Comparison of ENCODE assay signal across 8 mouse cellular contexts in genomic region chr17:87612796-87613195, GRCm38 (mm10). TPM values are rescaled to one million over a fixed set of nuclear protein-coding genes. Genes with fewer than 3 reads are reported as not detected.
DNase-seq lines count a peak whose midpoint lies in the region; ATAC-seq and TF ChIP-seq lines count a peak whose summit lies in the region.

No protein-coding gene starts in this region.

- H3K9ac ChIP-seq in embryonic facial prominence, embryonic 15.5 days: peak overlapping the region; percentile 37
- H3K9ac ChIP-seq in intestine, postnatal 0 days (ENCODE audit: low read depth, low read length): peak overlapping the region; percentile 47

- WGBS in embryonic facial prominence, embryonic 15.5 days: 25% methylated on average over 18 of the region's 18 CpGs
- WGBS in intestine, postnatal 0 days: 13% methylated on average over 18 of the region's 18 CpGs

- H3K27me3 ChIP-seq in erythroblast, embryonic 14.5 days (ENCODE audit: control insufficient read depth): peaks cover 7% of the 10 kb centered on the region
- no peaks in the 10 kb centered on the region for H3K27me3 ChIP-seq in embryonic facial prominence, embryonic 15.5 days
- H3K27me3 ChIP-seq in intestine, postnatal 0 days (replicated peaks; ENCODE audit: control insufficient read depth, insufficient read depth, low read length): no peaks in the 10 kb centered on the region
- H3K27me3 ChIP-seq in myocyte (ENCODE audit: control insufficient read depth, insufficient read depth, insufficient read length): no peaks in the 10 kb centered on the region

- no peaks in the 10 kb centered on the region for H3K79me2 ChIP-seq in myocyte (ENCODE audit: control insufficient read depth, insufficient read depth)

- H3K4me2 ChIP-seq in embryonic facial prominence, embryonic 15.5 days (replicated peaks): peak overlapping the region; percentile 62
- H3K4me2 ChIP-seq in intestine, postnatal 0 days (replicated peaks; ENCODE audit: low read depth): peak overlapping the region; percentile 67
- H3K4me2 ChIP-seq in myocyte (ENCODE audit: low read depth): peak overlapping the region; percentile 90

- H3ac ChIP-seq in myocyte (ENCODE audit: control insufficient read depth, insufficient read length): no peak overlapping the region

- H3K4me3 ChIP-seq in erythroblast, embryonic 14.5 days (replicated peaks): peak overlapping the region; percentile 34
- peak overlapping the region; percentile 44 for H3K4me3 ChIP-seq in embryonic facial prominence, embryonic 15.5 days (replicated peaks)
- H3K4me3 ChIP-seq in intestine, postnatal 0 days (ENCODE audit: low read depth, low read length): peak overlapping the region; percentile 29
- peak overlapping the region; percentile 24 for H3K4me3 ChIP-seq in myocyte

- no peaks in the 10 kb centered on the region for H3K9me3 ChIP-seq in erythroblast, embryonic 14.5 days (ENCODE audit: control insufficient read depth, low read length)
- no peaks in the 10 kb centered on the region for H3K9me3 ChIP-seq in embryonic facial prominence, embryonic 15.5 days (replicated peaks)
- H3K9me3 ChIP-seq in intestine, postnatal 0 days (ENCODE audit: control insufficient read depth): no peaks in the 10 kb centered on the region

- no peak for ATAC-seq in erythroblast, adult 5-6 weeks (replicated peaks; ENCODE audit: low FRiP score, poor library complexity, severe bottlenecking)
- no peak for ATAC-seq in embryonic facial prominence, embryonic 15.5 days (ENCODE audit: insufficient number of reproducible peaks, low FRiP score, low TSS enrichment, low read depth)
- ATAC-seq in intestine, postnatal 0 days: no peak

- TF ChIP-seq POLR2A in myocyte (IDR thresholded peaks at IDR 0.05; ENCODE audit: insufficient read length, low read depth): no peak

- H3K4me1 ChIP-seq in erythroblast, embryonic 14.5 days (ENCODE audit: control insufficient read depth): peaks cover 2% of the 10 kb centered on the region; the same call in 1 of the 2 replicates
- peaks cover 18% of the 10 kb centered on the region for H3K4me1 ChIP-seq in embryonic facial prominence, embryonic 15.5 days
- H3K4me1 ChIP-seq in intestine, postnatal 0 days (replicated peaks; ENCODE audit: control insufficient read depth, insufficient read depth, low read length): 0 out of 2 replicates have a peak, but pooled peaks cover 3% of the 10 kb centered on the region

- no peaks in the 10 kb centered on the region for H3K36me3 ChIP-seq in erythroblast, embryonic 14.5 days (ENCODE audit: control insufficient read depth)
- no peaks in the 10 kb centered on the region for H3K36me3 ChIP-seq in embryonic facial prominence, embryonic 15.5 days
- H3K36me3 ChIP-seq in intestine, postnatal 0 days (ENCODE audit: control insufficient read depth, insufficient read depth): no peaks in the 10 kb centered on the region
- no peaks in the 10 kb centered on the region for H3K36me3 ChIP-seq in myocyte (ENCODE audit: control insufficient read depth, insufficient read depth)

- no peak for TF ChIP-seq CTCF in intestine, postnatal 0 days (IDR thresholded peaks at IDR 0.05; ENCODE audit: low read depth)

- peak; percentile 9 for DNase-seq in 3T3-L1 (ENCODE audit: low read depth, low spot score)
- DNase-seq in natural killer cell, adult 2 months (ENCODE audit: low spot score in 2 of 2): no peak
- DNase-seq in gastrocnemius, adult 18-20 months (ENCODE audit: low spot score): no peak

- H3K27ac ChIP-seq in embryonic facial prominence, embryonic 15.5 days (replicated peaks): peak overlapping the region; percentile 97
- peak overlapping the region; percentile 83 for H3K27ac ChIP-seq in intestine, postnatal 0 days (ENCODE audit: low read depth, low read length)

TF ChIP-seq in myocyte, 11 proteins besides CTCF, POLR2A, EP300 and RAD21:
- TF ChIP-seq MYOG (IDR thresholded peaks at IDR 0.05; ENCODE audit: control insufficient read depth in 1 of 3, insufficient read depth in 1 of 3, insufficient read length in 2 of 3, low read depth in 2 of 3) (no peak), SRF (IDR thresholded peaks at IDR 0.05; ENCODE audit: control insufficient read depth, insufficient read length, low read depth) (no peak), MYOD1 (IDR thresholded peaks at IDR 0.05; ENCODE audit: control insufficient read depth in 1 of 3, insufficient read length in 2 of 3, low read depth in 2 of 3) (no peak), CEBPB (IDR thresholded peaks at IDR 0.05; ENCODE audit: insufficient read depth, poor library complexity, severe bottlenecking) (no peak), MAX (IDR thresholded peaks at IDR 0.05; ENCODE audit: low read depth) (no peak), USF1 (IDR thresholded peaks at IDR 0.05; ENCODE audit: low read depth) (no peak), E2F4 (IDR thresholded peaks at IDR 0.05; ENCODE audit: insufficient read depth) (no peak), REST (IDR thresholded peaks at IDR 0.05; ENCODE audit: insufficient read depth, insufficient read length) (no peak), TCF3 (IDR thresholded peaks at IDR 0.05; ENCODE audit: insufficient read length, low read depth) (no peak), TCF12 (IDR thresholded peaks at IDR 0.05; ENCODE audit: insufficient read depth, poor library complexity, severe bottlenecking) (no peak), POLR2AphosphoS2 (IDR thresholded peaks at IDR 0.05; ENCODE audit: insufficient read length, low read depth) (no peak)

RNA-seq across cellular contexts. Expression of gene Epcam, which starts 23.0 kb away (rescaled TPM):
- polyA plus RNA-seq in erythroblast, embryonic 14.5 days (2012): not detected in 2 replicates
- total RNA-seq in erythroblast, adult 5-6 weeks (2015; ENCODE audit: low replicate concordance): 0.84 TPM in 1 of 2 replicates, not detected in the other
- total RNA-seq in erythroblast, adult 5-6 weeks (2017; ENCODE audit: low replicate concordance): not detected in 2 replicates
- 127 and 138 TPM in 2 replicates for polyA plus RNA-seq in embryonic facial prominence, embryonic 15.5 days (2015; fragmentation: Nextera tagmentation; extraction: Ambion mirVana)
- 1,279 and 1,318 TPM in 2 replicates for polyA plus RNA-seq in intestine, postnatal 0 days (2015; fragmentation: Nextera tagmentation; extraction: Ambion mirVana)
- not detected for polyA plus RNA-seq in myocyte (2012; fragmentation: generic; extraction: Trizol)
- total RNA-seq in gastrocnemius, adult 18-20 months (2021): not detected

RNA-seq across cellular contexts. Expression of gene Msh2, which starts 59.3 kb away (rescaled TPM):
- 0.43 and 0.57 TPM in 2 replicates for polyA plus RNA-seq in erythroblast, embryonic 14.5 days (2012)
- 4.8 and 10.9 TPM in 2 replicates for total RNA-seq in erythroblast, adult 5-6 weeks (2015; ENCODE audit: low replicate concordance)
- 15.4 and 17.3 TPM in 2 replicates for total RNA-seq in erythroblast, adult 5-6 weeks (2017; ENCODE audit: low replicate concordance)
- polyA plus RNA-seq in embryonic facial prominence, embryonic 15.5 days (2015; fragmentation: Nextera tagmentation; extraction: Ambion mirVana): 53.0 and 57.4 TPM in 2 replicates
- polyA plus RNA-seq in intestine, postnatal 0 days (2015; fragmentation: Nextera tagmentation; extraction: Ambion mirVana): 13.9 and 15.9 TPM in 2 replicates
- 4.6 TPM for polyA plus RNA-seq in myocyte (2012; fragmentation: generic; extraction: Trizol)
- total RNA-seq in gastrocnemius, adult 18-20 months (2021): 10 to 100 TPM; 10.4 to 13.9 TPM

Comparison
In these comparisons a context has a peak if more than half of its experiments do, and no peak if none do; other contexts are left out.
1. RNA of gene Epcam, which starts 23.0 kb away (polyA plus RNA-seq): 1,279 to 1,318 TPM in intestine, postnatal 0 days and 127 to 138 TPM in embryonic facial prominence, embryonic 15.5 days; not detected in erythroblast, embryonic 14.5 days and not detected in myocyte (single experiment); every median in the first group is over 100 times any median in the second.
2. Peak in every context shown above with its lines, with median percentiles within 50 percentile points of each other: H3K4me3 ChIP-seq and H3K4me2 ChIP-seq.